Mouse (Mus musculus): ENCODE results near the gene Gmpr2. TPM values are rescaled to one million over a fixed set of nuclear protein-coding genes. Genes with fewer than 3 reads are reported as not detected.

The Gmpr2 gene
- total and polyA plus RNA-seq, 3 experiments, result 24.7 to 40.5 (median 30.8) TPM

DNA sequence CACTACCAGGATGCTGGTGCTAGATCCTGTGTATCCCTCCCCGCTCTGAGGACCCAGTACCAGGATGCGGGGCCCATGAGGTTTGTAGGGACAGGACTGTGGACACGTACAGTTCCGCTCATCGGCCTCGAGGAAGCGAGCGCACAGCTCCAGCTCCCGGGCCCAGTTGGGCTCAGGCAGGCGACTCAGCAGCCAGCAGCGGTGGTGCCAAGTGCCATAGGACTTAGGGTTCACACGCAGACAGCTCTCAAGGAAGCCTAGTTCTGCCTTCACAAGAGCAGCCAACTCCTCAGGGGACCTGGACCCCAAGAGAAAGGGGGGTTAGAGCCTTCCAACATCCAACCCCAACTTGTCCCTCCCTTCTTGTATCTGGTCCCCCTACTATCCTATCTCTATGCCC is 48.9 kb downstream of the Gmpr2 start:
- DNase-seq (ENCODE audit: low spot score) (no peak), ATAC-seq (ENCODE audit: extremely low read depth, insufficient number of reproducible peaks, low FRiP score, poor library complexity, severe bottlenecking) (no peak)
- Histone ChIP-seq H3K4me1 (ENCODE audit: insufficient read depth, low read depth, low read length) (peaks cover 64% of the 10 kb centered on the region), H3K36me3 (replicated peaks) (peaks cover 54% of the 10 kb centered on the region), H3K9me3 (replicated peaks) (no peaks in the 10 kb centered on the region), H3K27me3 (ENCODE audit: insufficient read depth, low read length) (no peaks in the 10 kb centered on the region), H3K4me3 (ENCODE audit: low read depth, low read length) (no peak overlapping the region)
- TF ChIP-seq GATA1 (IDR thresholded peaks at IDR 0.05; ENCODE audit: borderline replicate concordance, low read length) (no peak), GATA2 (IDR thresholded peaks at IDR 0.05; ENCODE audit: borderline replicate concordance, low read depth, low read length) (no peak), CTCF (IDR thresholded peaks at IDR 0.05; ENCODE audit: low read depth, low read length) (no peak)

GRCm38 (mm10) chr14:55721076-55721475 is 49.3 kb downstream of the Gmpr2 start:
- Histone ChIP-seq H3K9me3 (replicated peaks) (no peaks in the 10 kb centered on the region), H3K27me3 (ENCODE audit: insufficient read depth, low read length) (no peaks in the 10 kb centered on the region), H3K36me3 (replicated peaks) (peaks cover 51% of the 10 kb centered on the region), H3K4me3 (ENCODE audit: low read depth, low read length) (peak overlapping the region; percentile 88), H3K4me1 (ENCODE audit: insufficient read depth, low read depth, low read length) (peaks cover 64% of the 10 kb centered on the region)
- TF ChIP-seq POLR2AphosphoS5 (IDR thresholded peaks at IDR 0.05; ENCODE audit: insufficient replicate concordance, low read depth, low read length) (no peak), GATA1 (IDR thresholded peaks at IDR 0.05; ENCODE audit: borderline replicate concordance, low read length) (no peak), TAL1 (conservative IDR thresholded peaks at IDR 0.05; ENCODE audit: low read depth, low read length) (no peak), GATA2 (IDR thresholded peaks at IDR 0.05; ENCODE audit: borderline replicate concordance, low read depth, low read length) (no peak), CTCF (IDR thresholded peaks at IDR 0.05; ENCODE audit: low read depth, low read length) (no peak)
- ATAC-seq (ENCODE audit: extremely low read depth, insufficient number of reproducible peaks, low FRiP score, poor library complexity, severe bottlenecking), result no peak
- no peak for DNase-seq (ENCODE audit: low spot score)

GRCm38 (mm10) chr14:55721700-55722437 is 50.1 kb downstream of the Gmpr2 start, which contains the start of gene Rabggta:
TSS of gene Rabggta (minus strand) at chr14:55722263.
- ATAC-seq (ENCODE audit: extremely low read depth, insufficient number of reproducible peaks, low FRiP score, poor library complexity, severe bottlenecking), result peak; percentile 64; the same call in 1 of the 2 replicates
- Histone ChIP-seq H3K27me3 (ENCODE audit: insufficient read depth, low read length) (no peaks in the 10 kb centered on the region), H3K4me1 (ENCODE audit: insufficient read depth, low read depth, low read length) (peaks cover 63% of the 10 kb centered on the region), H3K36me3 (replicated peaks) (peaks cover 43% of the 10 kb centered on the region), H3K4me3 (ENCODE audit: low read depth, low read length) (peak within 1 kb of the TSS; percentile 88), H3K9me3 (replicated peaks) (no peaks in the 10 kb centered on the region)
- DNase-seq (ENCODE audit: low spot score), result peak; percentile 84
- TF ChIP-seq TAL1 (conservative IDR thresholded peaks at IDR 0.05; ENCODE audit: low read depth, low read length) (no peak), GATA2 (IDR thresholded peaks at IDR 0.05; ENCODE audit: borderline replicate concordance, low read depth, low read length) (no peak), CTCF (IDR thresholded peaks at IDR 0.05; ENCODE audit: low read depth, low read length) (peak; percentile 77), GATA1 (IDR thresholded peaks at IDR 0.05; ENCODE audit: borderline replicate concordance, low read length) (no peak), POLR2AphosphoS5 (IDR thresholded peaks at IDR 0.05; ENCODE audit: insufficient replicate concordance, low read depth, low read length) (no peak)

GRCm38 (mm10) chr14:55722438-55722945 is 50.8 kb downstream of the Gmpr2 start:
- ATAC-seq (ENCODE audit: extremely low read depth, insufficient number of reproducible peaks, low FRiP score, poor library complexity, severe bottlenecking) (no peak), DNase-seq (ENCODE audit: low spot score) (no peak)
- Histone ChIP-seq H3K9me3 (replicated peaks) (no peaks in the 10 kb centered on the region), H3K36me3 (replicated peaks) (peaks cover 37% of the 10 kb centered on the region), H3K4me3 (ENCODE audit: low read depth, low read length) (peak overlapping the region; percentile 88), H3K4me1 (ENCODE audit: insufficient read depth, low read depth, low read length) (peaks cover 62% of the 10 kb centered on the region), H3K27me3 (ENCODE audit: insufficient read depth, low read length) (0 out of 2 replicates have a peak, but pooled peaks cover 6% of the 10 kb centered on the region)
- TF ChIP-seq CTCF (IDR thresholded peaks at IDR 0.05; ENCODE audit: low read depth, low read length) (no peak), TAL1 (conservative IDR thresholded peaks at IDR 0.05; ENCODE audit: low read depth, low read length) (no peak), POLR2AphosphoS5 (IDR thresholded peaks at IDR 0.05; ENCODE audit: insufficient replicate concordance, low read depth, low read length) (no peak)

DNA sequence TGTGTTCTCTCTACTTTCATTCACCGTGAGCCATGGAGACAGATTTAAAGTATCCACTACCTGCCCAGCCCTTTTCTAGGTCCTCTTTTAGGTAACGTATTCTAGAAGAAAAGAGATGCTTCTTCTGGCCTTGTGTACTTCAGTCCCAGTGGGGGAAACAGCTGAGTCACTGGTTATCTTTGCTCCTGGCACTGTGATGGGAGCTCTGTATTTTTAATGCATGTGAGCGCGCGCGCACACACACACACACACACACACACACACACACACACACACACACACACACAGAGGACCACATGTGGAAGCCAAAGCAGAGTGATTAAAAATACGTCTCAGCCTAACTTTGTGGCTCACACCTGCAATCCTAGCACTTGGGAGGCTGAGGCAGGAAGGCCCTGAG is 51.7 kb downstream of the Gmpr2 start:
- peaks cover 28% of the 10 kb centered on the region for H3K36me3 ChIP-seq (replicated peaks)
- H3K27me3 ChIP-seq (ENCODE audit: insufficient read depth, low read length), result peaks cover 14% of the 10 kb centered on the region
- H3K4me1 ChIP-seq (ENCODE audit: insufficient read depth, low read depth, low read length), result peaks cover 69% of the 10 kb centered on the region
- no peak for TF ChIP-seq GATA2 (IDR thresholded peaks at IDR 0.05; ENCODE audit: borderline replicate concordance, low read depth, low read length)
- no peak for TF ChIP-seq GATA1 (IDR thresholded peaks at IDR 0.05; ENCODE audit: borderline replicate concordance, low read length)
- TF ChIP-seq POLR2AphosphoS5 (IDR thresholded peaks at IDR 0.05; ENCODE audit: insufficient replicate concordance, low read depth, low read length), result no peak
- no peaks in the 10 kb centered on the region for H3K9me3 ChIP-seq (replicated peaks)
- DNase-seq (ENCODE audit: low spot score) (no peak), ATAC-seq (ENCODE audit: extremely low read depth, insufficient number of reproducible peaks, low FRiP score, poor library complexity, severe bottlenecking) (no peak)
- H3K4me3 ChIP-seq (ENCODE audit: low read depth, low read length), result no peak overlapping the region

GRCm38 (mm10) chr14:55724411-55724871 is 52.7 kb downstream of the Gmpr2 start:
- Histone ChIP-seq H3K27me3 (ENCODE audit: insufficient read depth, low read length) (peaks cover 15% of the 10 kb centered on the region), H3K4me3 (ENCODE audit: low read depth, low read length) (no peak overlapping the region), H3K9me3 (replicated peaks) (no peaks in the 10 kb centered on the region), H3K4me1 (ENCODE audit: insufficient read depth, low read depth, low read length) (peaks cover 78% of the 10 kb centered on the region), H3K36me3 (replicated peaks) (peaks cover 18% of the 10 kb centered on the region)
- ATAC-seq (ENCODE audit: extremely low read depth, insufficient number of reproducible peaks, low FRiP score, poor library complexity, severe bottlenecking) (peak; percentile 63), DNase-seq (ENCODE audit: low spot score) (peak; percentile 46)
- TF ChIP-seq TAL1 (conservative IDR thresholded peaks at IDR 0.05; ENCODE audit: low read depth, low read length) (peak; percentile 76), POLR2AphosphoS5 (IDR thresholded peaks at IDR 0.05; ENCODE audit: insufficient replicate concordance, low read depth, low read length) (no peak)

All from G1E (cell line).